Mouse (Mus musculus): ENCODE results near the gene Hist1h3b.

Hist1h3b gene

GRCm38 (mm10) chr13:23799405-23799804 is 47.3 kb downstream of the Hist1h3b start:
- DNase-seq: no peak
